Mouse (Mus musculus) kidney, postnatal 0 days (tissue): ENCODE measurements around the gene Stat5b. TPM values are rescaled to one million over a fixed set of nuclear protein-coding genes. Genes with fewer than 3 reads are reported as not detected.
A peak's percentile ranks its signal among the peaks of the same experiment; 100 is the strongest.

Experiments
- ATAC-seq: fragments of 200-750 bp; cut with Nextera tagmentation; replicated peaks from 2 replicates; pipeline ENCODE4 v1.8.0; 2017; ENCODE audit warnings: low read depth, moderate number of reproducible peaks, moderate TSS enrichment, moderate library complexity; ENCODE audit not compliant: low FRiP score
- DNase-seq: peaks from one replicate; pipeline ENCODE4 v3.0.0-alpha.2; 2016; ENCODE audit warnings: low spot score
- H3K27ac ChIP-seq: fragments of 300-500 bp; sonication (generic); 2 replicates; pipeline ENCODE4 v1.5.1; 2014; ENCODE audit warnings: mild to moderate bottlenecking
- H3K27me3 ChIP-seq: fragments of 300-500 bp; sonication (generic); 2 replicates; pipeline ENCODE4 v1.6.1; 2014; ENCODE audit warnings: low read length, mixed read lengths; ENCODE audit not compliant: insufficient read depth
- H3K36me3 ChIP-seq: fragments of 300-500 bp; sonication (generic); 2 replicates; pipeline ENCODE4 v1.6.1; 2014; ENCODE audit warnings: low read length, mixed read lengths; ENCODE audit not compliant: insufficient read depth
- H3K4me1 ChIP-seq: fragments of 300-500 bp; sonication (generic); replicated peaks from 2 replicates; pipeline ENCODE4 v1.6.1; 2014; ENCODE audit warnings: antibody characterized with exemption, low read length, mixed read lengths; ENCODE audit not compliant: insufficient read depth
- H3K4me2 ChIP-seq: fragments of 300-500 bp; sonication (generic); 2 replicates; pipeline ENCODE4 v1.6.1; 2014; ENCODE audit warnings: mild to moderate bottlenecking, low read length, moderate library complexity, mixed read lengths
- H3K4me3 ChIP-seq: fragments of 300-500 bp; sonication (generic); replicated peaks from 2 replicates; pipeline ENCODE4 v1.5.1; 2014; ENCODE audit warnings: low read depth, low read length
- H3K9ac ChIP-seq: fragments of 300-500 bp; sonication (generic); 2 replicates; pipeline ENCODE4 v1.6.1; 2014; ENCODE audit warnings: low read depth, low read length
- H3K9me3 ChIP-seq: fragments of 300-500 bp; sonication (generic); replicated peaks from 2 replicates; pipeline ENCODE4 v1.6.1; 2016; ENCODE audit warnings: low read length, inconsistent platforms, mixed read lengths
- CTCF ChIP-seq: IDR thresholded peaks from 2 replicates; pipeline ENCODE4 v1.5.1; 2016; ENCODE audit warnings: antibody characterized with exemption, low read depth, mild to moderate bottlenecking, moderate library complexity
- WGBS: fragments of 180-500 bp; shearing (Covaris S2); extraction: QIAGEN DNeasy Blood & Tissue Kit; methylation state at CpG from one replicate; pipeline ENCODE4 v1.1.7; 2014; 5-methylcytosine and 5-hydroxymethylcytosine counted together
- polyA plus RNA-seq: library from polyadenylated mRNA; unstranded; fragments of >200 nt; fragmentation: Nextera tagmentation; extraction: Ambion mirVana; gene quantifications from 2 replicates; pipeline ENCODE4 v1.2.1, GENCODE M21; 2015

Stat5b gene
- polyA plus RNA-seq, 1 experiment from 2014 or later: 14.4 TPM

- H3K4me3 ChIP-seq: no peak overlapping the region
- DNase-seq (no peak), ATAC-seq (no peak)
- no peak overlapping the region for H3K9ac ChIP-seq
- H3K4me1 ChIP-seq: 0 out of 2 replicates have a peak, but pooled peaks cover 7% of the 10 kb centered on the region
- H3K27ac ChIP-seq: no peak overlapping the region
- H3K9me3 ChIP-seq: no peaks in the 10 kb centered on the region
- TF ChIP-seq CTCF: no peak
- H3K4me2 ChIP-seq: no peak overlapping the region
- 92% methylated on average over 2 of the region's 2 CpGs for WGBS
- H3K27me3 ChIP-seq: no peaks in the 10 kb centered on the region
- no peaks in the 10 kb centered on the region for H3K36me3 ChIP-seq
These were observed 1.6 kb upstream of the Stat5b start for GRCm38 (mm10) chr11:100852088-100852487.

DNA sequence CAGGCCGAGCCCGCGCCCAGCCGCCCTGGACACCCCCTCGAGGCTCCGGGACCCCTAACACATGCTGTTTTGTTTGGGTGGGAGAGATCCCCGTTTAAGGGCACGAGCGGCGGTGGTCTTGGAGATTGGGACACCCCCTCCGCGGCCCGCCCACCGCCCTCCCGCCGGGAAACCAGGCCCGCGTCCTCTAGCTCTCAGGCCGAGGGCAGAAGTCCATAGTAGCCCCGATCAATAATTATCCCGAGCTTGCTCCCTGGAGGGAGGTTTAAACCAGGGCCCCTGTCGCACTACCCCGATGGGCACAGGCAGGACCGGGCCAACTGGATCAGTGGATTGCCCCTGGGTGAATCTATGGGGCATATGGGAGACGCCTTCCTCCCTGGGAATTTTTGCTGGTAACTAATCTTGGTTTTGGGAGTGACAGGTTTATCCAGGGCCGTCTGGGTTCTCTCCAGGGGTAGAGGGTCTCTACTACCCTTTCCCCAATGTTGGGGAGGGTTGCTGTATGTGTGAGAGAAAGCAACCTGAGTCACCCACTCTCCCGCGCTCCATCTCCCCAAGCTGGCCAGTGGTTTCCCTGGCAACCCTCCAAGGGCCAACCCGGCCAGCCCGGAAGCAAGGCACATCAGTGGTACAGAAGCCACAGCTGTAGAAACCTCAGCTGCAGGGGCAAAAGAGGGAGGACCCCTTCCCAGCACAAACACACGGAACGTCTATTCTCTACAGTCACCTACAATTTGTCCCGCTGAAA is 429 bp upstream of the Stat5b start:
- Histone ChIP-seq H3K9me3 (no peaks in the 10 kb centered on the region), H3K27me3 (no peaks in the 10 kb centered on the region), H3K36me3 (no peaks in the 10 kb centered on the region), H3K4me1 (0 out of 2 replicates have a peak, but pooled peaks cover 7% of the 10 kb centered on the region), H3K9ac (peak overlapping the region; percentile 95), H3K4me3 (peak overlapping the region; percentile 94), H3K27ac (peak overlapping the region; percentile 90), H3K4me2 (peak overlapping the region; percentile 93)
- DNase-seq (peak; percentile 55), ATAC-seq (peak; percentile 50)
- under 1% methylated on average over 33 of the region's 33 CpGs for WGBS
- TF ChIP-seq CTCF: no peak

GRCm38 (mm10) chr11:100849456-100850037 is 977 bp downstream of the Stat5b start:
- peak; percentile 32 for DNase-seq
- H3K9me3 ChIP-seq: no peaks in the 10 kb centered on the region
- no peak for ATAC-seq
- H3K4me1 ChIP-seq: 0 out of 2 replicates have a peak, but pooled peaks cover 7% of the 10 kb centered on the region
- H3K4me3 ChIP-seq: peak overlapping the region; percentile 94
- no peak for TF ChIP-seq CTCF
- WGBS: 5% methylated on average over 12 of the region's 13 CpGs
- H3K36me3 ChIP-seq: no peaks in the 10 kb centered on the region
- H3K27ac ChIP-seq: peak overlapping the region; percentile 90
- no peaks in the 10 kb centered on the region for H3K27me3 ChIP-seq
- H3K9ac ChIP-seq: peak overlapping the region; percentile 95
- H3K4me2 ChIP-seq: peak overlapping the region; percentile 93

DNA sequence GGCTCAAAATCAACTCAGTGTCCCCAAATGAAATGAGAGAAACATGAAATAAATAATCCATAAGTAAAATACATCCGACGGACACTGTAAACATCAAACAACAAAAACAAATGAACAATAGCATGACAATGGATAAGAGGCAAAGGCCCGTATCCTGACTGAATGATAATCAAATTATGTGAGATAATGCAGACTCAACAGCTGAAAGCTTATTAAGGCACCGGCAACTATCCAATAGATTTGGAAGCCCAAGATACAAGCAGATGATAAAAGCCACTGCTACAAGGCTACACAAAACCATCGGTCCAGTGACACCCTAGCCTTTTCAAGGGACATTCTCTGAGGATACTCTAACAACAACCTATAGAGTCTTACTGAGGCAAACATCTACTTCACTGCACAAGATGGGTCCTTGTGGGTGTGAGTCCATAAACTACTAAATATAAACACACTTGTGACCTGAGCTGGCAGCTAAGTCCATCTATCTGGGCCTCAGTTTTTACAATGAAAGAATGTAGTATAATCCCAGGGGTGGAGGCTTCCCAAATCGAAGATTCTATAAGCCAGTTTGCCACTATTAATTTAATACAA is 1.6 kb downstream of the Stat5b start:
- WGBS: 71% methylated on average over 6 of the region's 6 CpGs
- Histone ChIP-seq H3K4me2 (peak overlapping the region; percentile 93), H3K27ac (no peak overlapping the region)

GRCm38 (mm10) chr11:100848080-100848479 is 2.4 kb downstream of the Stat5b start:
- Histone ChIP-seq H3K9ac (no peak overlapping the region), H3K27ac (no peak overlapping the region), H3K36me3 (no peaks in the 10 kb centered on the region), H3K4me2 (no peak overlapping the region), H3K27me3 (no peaks in the 10 kb centered on the region), H3K9me3 (no peaks in the 10 kb centered on the region), H3K4me1 (0 out of 2 replicates have a peak, but pooled peaks cover 7% of the 10 kb centered on the region), H3K4me3 (no peak overlapping the region)
- no peak for TF ChIP-seq CTCF
- DNase-seq (no peak), ATAC-seq (no peak)
- WGBS: 51% methylated on average over 4 of the region's 4 CpGs

More for the DNA sequence above, 1.6 kb downstream of the Stat5b start:
- H3K9ac ChIP-seq: peak overlapping the region; percentile 95
- no peaks in the 10 kb centered on the region for H3K36me3 ChIP-seq
- peak overlapping the region; percentile 94; the same call in 1 of the 2 replicates for H3K4me3 ChIP-seq
- ATAC-seq (no peak), DNase-seq (no peak)
- H3K4me1 ChIP-seq: 0 out of 2 replicates have a peak, but pooled peaks cover 7% of the 10 kb centered on the region
- H3K9me3 ChIP-seq: no peaks in the 10 kb centered on the region
- H3K27me3 ChIP-seq: no peaks in the 10 kb centered on the region
- no peak for TF ChIP-seq CTCF

DNA sequence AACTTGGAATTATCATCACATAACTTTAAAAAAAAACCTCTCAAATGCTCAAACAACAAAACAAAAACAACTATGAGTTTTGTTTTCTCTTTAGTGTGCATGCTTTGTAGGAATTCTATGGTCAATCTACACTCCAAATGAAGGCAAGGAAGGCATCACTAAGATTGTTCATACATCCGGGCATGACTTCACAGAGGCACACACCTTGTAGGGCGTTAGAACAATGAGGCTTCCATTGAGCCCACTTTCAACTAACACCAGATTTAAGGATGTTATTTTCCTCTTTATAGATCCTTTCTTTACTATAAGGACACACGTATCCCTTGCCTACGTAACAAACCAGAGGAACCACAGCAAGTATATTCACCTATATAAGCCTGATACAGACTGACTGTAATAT is 3.0 kb downstream of the Stat5b start:
- H3K4me2 ChIP-seq: no peak overlapping the region
- no peaks in the 10 kb centered on the region for H3K9me3 ChIP-seq
- H3K4me3 ChIP-seq: no peak overlapping the region
- H3K4me1 ChIP-seq: 0 out of 2 replicates have a peak, but pooled peaks cover 7% of the 10 kb centered on the region
- 93% methylated on average over 4 of the region's 4 CpGs for WGBS
- no peaks in the 10 kb centered on the region for H3K27me3 ChIP-seq
- H3K9ac ChIP-seq: no peak overlapping the region
- TF ChIP-seq CTCF: no peak
- no peak overlapping the region for H3K27ac ChIP-seq
- ATAC-seq: no peak
- no peak for DNase-seq
- H3K36me3 ChIP-seq: no peaks in the 10 kb centered on the region
